Mouse (Mus musculus): ENCODE measurements at regions not wholly inside any gene's neighbourhood (a gene's known extent, or its start where the extent isn't known, plus 50 kb on each side); places are given as distances from the start of the nearest gene placed in this dataset.

GRCm38 (mm10) chr9:85470264-85470821 is 143.2 kb upstream of the Tent5a start:
- no peaks in the 10 kb centered on the region for H3K4me1 ChIP-seq

GRCm38 (mm10) chr9:85469288-85469687 is 142.1 kb upstream of the Tent5a start:
- Histone ChIP-seq H3K9ac (no peak overlapping the region), H3K36me3 (no peaks in the 10 kb centered on the region), H3K27me3 (no peaks in the 10 kb centered on the region), H3K9me3 (no peaks in the 10 kb centered on the region), H3K4me2 (replicated peaks) (no peak overlapping the region), H3K4me3 (no peak overlapping the region), H3K4me1 (no peaks in the 10 kb centered on the region), H3K27ac (no peak overlapping the region)
- WGBS, result 60% methylated on average over 3 of the region's 3 CpGs
- ATAC-seq (ENCODE audit: low FRiP score, low read depth), result no peak

More at GRCm38 (mm10) chr9:85470264-85470821, 143.2 kb upstream of the Tent5a start:
- no peak for ATAC-seq (ENCODE audit: low FRiP score, low read depth)
- no peak overlapping the region for H3K4me2 ChIP-seq (replicated peaks)
- no peaks in the 10 kb centered on the region for H3K36me3 ChIP-seq
- H3K27me3 ChIP-seq, result no peaks in the 10 kb centered on the region
- 75% methylated on average over 8 of the region's 8 CpGs for WGBS
- no peaks in the 10 kb centered on the region for H3K9me3 ChIP-seq
- H3K4me3 ChIP-seq, result no peak overlapping the region
- H3K9ac ChIP-seq, result no peak overlapping the region
- no peak overlapping the region for H3K27ac ChIP-seq

- H3K27me3 ChIP-seq, result no peaks in the 10 kb centered on the region
- no peaks in the 10 kb centered on the region for H3K9me3 ChIP-seq
- no peak for ATAC-seq (ENCODE audit: low FRiP score, low read depth)
- H3K9ac ChIP-seq, result no peak overlapping the region
- no peak overlapping the region for H3K4me2 ChIP-seq (replicated peaks)
- WGBS, result 71% methylated on average over 5 of the region's 5 CpGs
- no peak overlapping the region for H3K4me3 ChIP-seq
- no peaks in the 10 kb centered on the region for H3K4me1 ChIP-seq
- no peaks in the 10 kb centered on the region for H3K36me3 ChIP-seq
- H3K27ac ChIP-seq, result no peak overlapping the region
These were observed 139.5 kb upstream of the Tent5a start for GRCm38 (mm10) chr9:85466671-85467070.

GRCm38 (mm10) chr9:85459062-85459805 is 132.1 kb upstream of the Tent5a start:
- Histone ChIP-seq H3K27me3 (no peaks in the 10 kb centered on the region), H3K36me3 (no peaks in the 10 kb centered on the region), H3K9ac (no peak overlapping the region), H3K9me3 (no peaks in the 10 kb centered on the region), H3K4me1 (no peaks in the 10 kb centered on the region), H3K27ac (no peak overlapping the region), H3K4me3 (no peak overlapping the region), H3K4me2 (replicated peaks) (no peak overlapping the region)
- no peak for ATAC-seq (ENCODE audit: low FRiP score, low read depth)
- WGBS, result 85% methylated on average over 3 of the region's 3 CpGs

- 52% methylated on average over 2 of the region's 2 CpGs for WGBS
- ATAC-seq (ENCODE audit: low FRiP score, low read depth), result no peak
- Histone ChIP-seq H3K9ac (no peak overlapping the region), H3K27ac (no peak overlapping the region), H3K4me1 (no peaks in the 10 kb centered on the region), H3K36me3 (no peaks in the 10 kb centered on the region), H3K4me3 (no peak overlapping the region), H3K4me2 (replicated peaks) (no peak overlapping the region), H3K9me3 (no peaks in the 10 kb centered on the region), H3K27me3 (no peaks in the 10 kb centered on the region)
These were observed 131.2 kb upstream of the Tent5a start for GRCm38 (mm10) chr9:85458356-85458755.

GRCm38 (mm10) chr9:85457400-85457799 is 130.3 kb upstream of the Tent5a start:
- H3K4me3 ChIP-seq, result no peak overlapping the region
- ATAC-seq (ENCODE audit: low FRiP score, low read depth), result no peak
- H3K4me1 ChIP-seq, result peaks cover 2% of the 10 kb centered on the region; the same call in 1 of the 2 replicates
- no peaks in the 10 kb centered on the region for H3K9me3 ChIP-seq
- H3K27me3 ChIP-seq, result no peaks in the 10 kb centered on the region
- H3K9ac ChIP-seq, result no peak overlapping the region
- WGBS, result 62% methylated on average over 5 of the region's 5 CpGs
- H3K4me2 ChIP-seq (replicated peaks), result no peak overlapping the region
- H3K27ac ChIP-seq, result no peak overlapping the region
- no peaks in the 10 kb centered on the region for H3K36me3 ChIP-seq

- Histone ChIP-seq H3K9ac (no peak overlapping the region), H3K27me3 (no peaks in the 10 kb centered on the region), H3K9me3 (no peaks in the 10 kb centered on the region), H3K4me3 (no peak overlapping the region), H3K4me1 (peaks cover 4% of the 10 kb centered on the region; the same call in 1 of the 2 replicates), H3K36me3 (no peaks in the 10 kb centered on the region), H3K27ac (no peak overlapping the region), H3K4me2 (replicated peaks) (no peak overlapping the region)
- 90% methylated on average over 4 of the region's 4 CpGs for WGBS
- no peak for ATAC-seq (ENCODE audit: low FRiP score, low read depth)
These were observed 128.2 kb upstream of the Tent5a start for GRCm38 (mm10) chr9:85455382-85455781.

GRCm38 (mm10) chr9:85452196-85452857 is 125.2 kb upstream of the Tent5a start:
- no peak; the same call in 1 of the 2 replicates for ATAC-seq (ENCODE audit: low FRiP score, low read depth)
- Histone ChIP-seq H3K9me3 (no peaks in the 10 kb centered on the region), H3K4me2 (replicated peaks) (no peak overlapping the region), H3K4me3 (no peak overlapping the region), H3K27ac (no peak overlapping the region), H3K27me3 (no peaks in the 10 kb centered on the region), H3K9ac (no peak overlapping the region), H3K4me1 (peaks cover 4% of the 10 kb centered on the region; the same call in 1 of the 2 replicates), H3K36me3 (no peaks in the 10 kb centered on the region)
- WGBS, result 68% methylated on average over 8 of the region's 8 CpGs

- no peaks in the 10 kb centered on the region for H3K9me3 ChIP-seq
- ATAC-seq (ENCODE audit: low FRiP score, low read depth), result no peak
- no peaks in the 10 kb centered on the region for H3K36me3 ChIP-seq
- no peaks in the 10 kb centered on the region for H3K27me3 ChIP-seq
- H3K4me3 ChIP-seq, result no peak overlapping the region
- peaks cover 4% of the 10 kb centered on the region; the same call in 1 of the 2 replicates for H3K4me1 ChIP-seq
- no peak overlapping the region for H3K4me2 ChIP-seq (replicated peaks)
- H3K9ac ChIP-seq, result no peak overlapping the region
- no peak overlapping the region for H3K27ac ChIP-seq
- WGBS, result 86% methylated on average over 5 of the region's 5 CpGs
These were observed 124.2 kb upstream of the Tent5a start for GRCm38 (mm10) chr9:85451349-85451748.

GRCm38 (mm10) chr9:85450877-85451276 is 123.7 kb upstream of the Tent5a start:
- Histone ChIP-seq H3K9ac (no peak overlapping the region), H3K9me3 (no peaks in the 10 kb centered on the region), H3K27me3 (no peaks in the 10 kb centered on the region), H3K4me1 (peaks cover 4% of the 10 kb centered on the region; the same call in 1 of the 2 replicates), H3K27ac (no peak overlapping the region), H3K36me3 (no peaks in the 10 kb centered on the region), H3K4me3 (no peak overlapping the region), H3K4me2 (replicated peaks) (no peak overlapping the region)
- no peak for ATAC-seq (ENCODE audit: low FRiP score, low read depth)

- H3K27me3 ChIP-seq, result no peaks in the 10 kb centered on the region
- no peaks in the 10 kb centered on the region for H3K9me3 ChIP-seq
- no peak for ATAC-seq (ENCODE audit: low FRiP score, low read depth)
- no peak overlapping the region for H3K4me3 ChIP-seq
- H3K27ac ChIP-seq, result no peak overlapping the region
- peaks cover 4% of the 10 kb centered on the region; the same call in 1 of the 2 replicates for H3K4me1 ChIP-seq
- no peaks in the 10 kb centered on the region for H3K36me3 ChIP-seq
- WGBS, result 77% methylated on average over 2 of the region's 2 CpGs
- no peak overlapping the region for H3K4me2 ChIP-seq (replicated peaks)
- no peak overlapping the region for H3K9ac ChIP-seq
These were observed 122.3 kb upstream of the Tent5a start for GRCm38 (mm10) chr9:85449493-85449892.

- Histone ChIP-seq H3K9me3 (no peaks in the 10 kb centered on the region), H3K27me3 (no peaks in the 10 kb centered on the region), H3K36me3 (no peaks in the 10 kb centered on the region), H3K4me3 (no peak overlapping the region), H3K4me1 (0 out of 2 replicates have a peak, but pooled peaks cover 5% of the 10 kb centered on the region), H3K4me2 (replicated peaks) (no peak overlapping the region), H3K27ac (no peak overlapping the region), H3K9ac (no peak overlapping the region)
- ATAC-seq (ENCODE audit: low FRiP score, low read depth), result no peak
- WGBS, result 75% methylated on average over 4 of the region's 4 CpGs
These were observed 115.8 kb upstream of the Tent5a start for GRCm38 (mm10) chr9:85442761-85443505.

Measured in limb, embryonic 13.5 days (tissue).